Mouse (Mus musculus) layer of hippocampus, postnatal 14 days (tissue): ENCODE results near the gene B4galt7. TPM values are rescaled to one million over a fixed set of nuclear protein-coding genes. Genes with fewer than 3 reads are reported as not detected.

Source experiments
- DNase-seq, 2 experiments: peaks; one replicate each; pipeline ENCODE4 v3.0.0; 2021 to 2022; ENCODE audit warnings: low spot score in 2 of 2, mixed read lengths in 1 of 2
- total RNA-seq, 2 experiments: library from RNA; stranded (reverse); gene quantifications; 2 replicates each; pipeline ENCODE4 v1.2.3; 2021

Gene B4galt7
- total RNA-seq, 2 experiments from 2014 or later, result 22.5 to 22.8 TPM

- peak; percentile 49 to 59 for DNase-seq
These were observed 4.3 kb upstream of the B4galt7 start for GRCm38 (mm10) chr13:55595375-55595774.

- DNase-seq, result no peak
These were observed 2.9 kb upstream of the B4galt7 start for GRCm38 (mm10) chr13:55596802-55597201.

GRCm38 (mm10) chr13:55600657-55601056 is 961 bp downstream of the B4galt7 start:
- DNase-seq, result no peak

- DNase-seq, result peak; percentile 82 to 88
These were observed 1.9 kb downstream of the B4galt7 start for GRCm38 (mm10) chr13:55601611-55602010.

GRCm38 (mm10) chr13:55604606-55605005 is 4.9 kb downstream of the B4galt7 start:
- DNase-seq, result no peak

GRCm38 (mm10) chr13:55606899-55607623 is 7.4 kb downstream of the B4galt7 start:
- DNase-seq, result peak in 1 of 2 experiments; percentile 34

GRCm38 (mm10) chr13:55607624-55608006 is 7.9 kb downstream of the B4galt7 start:
- no peak for DNase-seq

- no peak for DNase-seq
These were observed 12.3 kb downstream of the B4galt7 start for GRCm38 (mm10) chr13:55611996-55612395.

- DNase-seq, result no peak
These were observed 13.8 kb downstream of the B4galt7 start for GRCm38 (mm10) chr13:55613471-55613870.

GRCm38 (mm10) chr13:55619328-55619727 is 19.6 kb downstream of the B4galt7 start:
- DNase-seq, result no peak

- DNase-seq, result no peak
These were observed 20.6 kb downstream of the B4galt7 start for GRCm38 (mm10) chr13:55620275-55620674.

- DNase-seq, result peak in 1 of 2 experiments; percentile 39
These were observed 22.5 kb downstream of the B4galt7 start for GRCm38 (mm10) chr13:55622156-55622648.

- peak; percentile 86 to 91 for DNase-seq
These were observed 23.2 kb downstream of the B4galt7 start, which contains the start of gene Caml for GRCm38 (mm10) chr13:55622649-55623541. Gene Caml (plus strand): TSS chr13:55623005.

- peak; percentile 83 to 87 for DNase-seq
These were observed 35.0 kb downstream of the B4galt7 start, which contains the start of gene Ddx46 for GRCm38 (mm10) chr13:55634639-55635127. Gene Ddx46 (plus strand): TSS chr13:55635027.

GRCm38 (mm10) chr13:55635146-55635571 is 35.5 kb downstream of the B4galt7 start:
- DNase-seq, result no peak

GRCm38 (mm10) chr13:55636185-55636983 is 36.7 kb downstream of the B4galt7 start:
- DNase-seq, result no peak

- DNase-seq, result peak; percentile 70 to 81
These were observed 40.8 kb downstream of the B4galt7 start for GRCm38 (mm10) chr13:55640480-55640879.

GRCm38 (mm10) chr13:55644525-55644924 is 44.8 kb downstream of the B4galt7 start:
- DNase-seq, result no peak

GRCm38 (mm10) chr13:55650098-55650497 is 50.4 kb downstream of the B4galt7 start:
- DNase-seq, result no peak

- DNase-seq, result no peak
These were observed 51.3 kb downstream of the B4galt7 start for GRCm38 (mm10) chr13:55650980-55651379.
